Mouse (Mus musculus): Measurements from ENCODE around the gene Myo1d. TPM values are rescaled to one million over a fixed set of nuclear protein-coding genes. Genes with fewer than 3 reads are reported as not detected.

Myo1d gene
- polyA plus RNA-seq, 1 experiment from 2014 or later, result 11.3 TPM

DNA sequence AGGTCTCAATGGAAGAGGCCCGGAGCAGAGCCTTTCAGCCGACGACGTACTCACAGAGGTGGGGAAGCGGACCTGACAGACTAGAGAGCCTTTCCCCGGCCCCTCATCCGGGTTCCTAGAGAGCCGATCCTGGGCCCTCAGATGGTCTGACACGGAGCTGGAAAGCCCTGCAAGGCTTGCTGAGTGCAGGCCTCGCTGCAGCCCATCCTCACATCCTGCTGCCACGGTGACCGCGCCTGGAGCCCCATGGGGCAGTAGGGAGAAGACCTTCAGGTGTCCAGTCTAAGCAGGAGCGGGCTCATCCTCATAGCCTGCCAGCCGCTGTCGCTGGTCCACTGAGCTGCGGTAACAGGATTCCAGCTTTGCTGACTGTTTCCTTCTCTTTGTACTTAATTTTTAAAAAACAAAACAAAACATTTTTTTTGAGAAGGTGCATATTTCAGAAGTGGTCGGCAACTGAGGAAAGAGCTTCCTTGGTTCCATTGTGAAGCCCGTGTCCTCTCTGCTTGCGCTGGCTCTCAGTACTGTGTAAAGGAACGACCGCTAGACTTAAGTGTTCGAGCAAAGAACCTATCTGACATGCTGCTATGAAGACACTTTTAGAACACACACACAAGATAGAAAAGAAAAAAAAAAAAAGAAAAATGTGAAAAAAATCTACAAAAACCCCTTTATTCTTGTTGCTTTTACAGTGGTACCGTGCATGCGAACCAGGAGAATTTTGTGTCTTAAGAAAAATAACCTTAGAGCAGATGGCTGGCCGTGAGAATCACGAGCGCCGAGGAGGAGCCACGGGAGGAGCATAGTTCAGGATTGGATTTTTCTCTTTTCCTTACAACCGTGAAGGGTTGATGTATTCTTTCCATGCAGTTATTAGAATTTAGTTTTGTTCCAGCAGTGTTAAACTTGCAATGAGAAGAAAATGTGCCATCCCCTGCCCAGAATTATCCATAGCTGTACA, 299.6 kb downstream of the Myo1d start:
- Histone ChIP-seq H3K9me3 (replicated peaks) (no peaks in the 10 kb centered on the region), H3K9ac (no peak overlapping the region), H3K27me3 (replicated peaks) (peaks cover 28% of the 10 kb centered on the region), H3K4me2 (no peak overlapping the region), H3K4me3 (no peak overlapping the region), H3K4me1 (replicated peaks) (peaks cover 11% of the 10 kb centered on the region), H3K27ac (ENCODE audit: poor library complexity, severe bottlenecking) (no peak overlapping the region), H3K36me3 (peaks cover 6% of the 10 kb centered on the region; the same call in 1 of the 2 replicates)
- WGBS, result 83% methylated on average over 31 of the region's 31 CpGs
- ATAC-seq (ENCODE audit: insufficient number of reproducible peaks, low FRiP score), result no peak

DNA sequence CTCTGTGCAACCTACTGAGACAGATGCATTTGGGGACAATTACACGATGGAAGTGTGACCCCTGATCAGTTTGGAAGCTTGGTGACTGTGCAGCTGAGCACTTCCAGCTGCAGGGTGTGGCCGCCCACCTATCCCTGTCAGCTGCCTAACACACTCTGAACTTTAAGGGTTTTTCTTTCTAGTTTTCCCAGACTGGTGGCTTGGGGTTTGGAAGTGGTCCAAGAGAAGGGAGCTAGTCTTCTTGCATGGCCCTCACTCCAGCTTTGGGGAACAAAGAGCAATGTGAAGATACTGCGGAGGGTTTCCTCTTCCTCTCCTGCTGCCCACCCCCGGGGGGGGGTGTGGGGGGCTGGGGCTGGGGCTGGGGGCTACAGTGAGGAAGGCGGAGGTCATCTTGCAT, 300.4 kb downstream of the Myo1d start:
- H3K4me1 ChIP-seq (replicated peaks), result peaks cover 9% of the 10 kb centered on the region
- H3K9me3 ChIP-seq (replicated peaks), result no peaks in the 10 kb centered on the region
- peaks cover 6% of the 10 kb centered on the region; the same call in 1 of the 2 replicates for H3K36me3 ChIP-seq
- H3K9ac ChIP-seq, result no peak overlapping the region
- H3K27me3 ChIP-seq (replicated peaks), result peaks cover 26% of the 10 kb centered on the region
- no peak overlapping the region for H3K4me3 ChIP-seq
- 71% methylated on average over 5 of the region's 5 CpGs for WGBS
- no peak for ATAC-seq (ENCODE audit: insufficient number of reproducible peaks, low FRiP score)
- H3K4me2 ChIP-seq, result no peak overlapping the region
- H3K27ac ChIP-seq (ENCODE audit: poor library complexity, severe bottlenecking), result no peak overlapping the region

DNA sequence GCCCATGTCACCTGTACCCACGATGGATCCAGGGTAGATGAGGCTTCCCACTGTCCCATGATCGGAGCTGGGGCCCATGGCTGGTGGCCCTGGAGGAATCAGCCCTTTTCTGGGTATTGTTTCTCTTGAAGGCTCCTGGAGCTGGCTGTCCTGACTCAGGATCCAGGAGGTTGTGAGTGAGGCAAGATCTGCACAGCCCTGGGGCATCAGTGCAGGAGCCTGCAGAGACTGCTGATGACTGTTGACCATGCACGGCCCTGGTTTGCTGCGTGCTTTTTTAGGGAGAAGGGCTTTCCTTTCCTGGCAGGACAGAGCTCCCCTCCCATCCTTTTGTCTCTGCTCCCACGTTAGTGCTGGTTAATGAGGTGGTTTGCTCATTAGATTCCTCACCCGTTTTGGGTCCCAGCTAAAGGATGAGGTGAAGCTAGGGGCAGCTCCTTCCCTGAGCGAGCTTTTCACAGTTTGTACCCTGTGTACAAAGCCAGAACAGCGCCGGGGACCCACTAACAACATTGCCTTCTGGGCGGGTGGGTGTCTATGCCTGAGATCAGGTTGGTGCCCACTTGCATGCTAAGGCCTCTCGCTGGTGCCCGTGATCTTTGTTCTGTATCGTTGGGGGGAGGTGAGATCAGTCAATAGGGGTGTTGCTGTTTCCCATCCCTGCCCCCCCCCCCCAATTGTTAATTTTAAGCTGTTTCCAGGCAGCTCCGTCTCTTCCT, 301.0 kb downstream of the Myo1d start:
- no peak for ATAC-seq (ENCODE audit: insufficient number of reproducible peaks, low FRiP score)
- peaks cover 9% of the 10 kb centered on the region for H3K4me1 ChIP-seq (replicated peaks)
- no peak overlapping the region for H3K27ac ChIP-seq (ENCODE audit: poor library complexity, severe bottlenecking)
- no peak overlapping the region for H3K4me3 ChIP-seq
- peaks cover 7% of the 10 kb centered on the region; the same call in 1 of the 2 replicates for H3K36me3 ChIP-seq
- no peak overlapping the region for H3K4me2 ChIP-seq
- no peaks in the 10 kb centered on the region for H3K9me3 ChIP-seq (replicated peaks)
- 74% methylated on average over 14 of the region's 14 CpGs for WGBS
- H3K9ac ChIP-seq, result no peak overlapping the region
- H3K27me3 ChIP-seq (replicated peaks), result peaks cover 20% of the 10 kb centered on the region

DNA sequence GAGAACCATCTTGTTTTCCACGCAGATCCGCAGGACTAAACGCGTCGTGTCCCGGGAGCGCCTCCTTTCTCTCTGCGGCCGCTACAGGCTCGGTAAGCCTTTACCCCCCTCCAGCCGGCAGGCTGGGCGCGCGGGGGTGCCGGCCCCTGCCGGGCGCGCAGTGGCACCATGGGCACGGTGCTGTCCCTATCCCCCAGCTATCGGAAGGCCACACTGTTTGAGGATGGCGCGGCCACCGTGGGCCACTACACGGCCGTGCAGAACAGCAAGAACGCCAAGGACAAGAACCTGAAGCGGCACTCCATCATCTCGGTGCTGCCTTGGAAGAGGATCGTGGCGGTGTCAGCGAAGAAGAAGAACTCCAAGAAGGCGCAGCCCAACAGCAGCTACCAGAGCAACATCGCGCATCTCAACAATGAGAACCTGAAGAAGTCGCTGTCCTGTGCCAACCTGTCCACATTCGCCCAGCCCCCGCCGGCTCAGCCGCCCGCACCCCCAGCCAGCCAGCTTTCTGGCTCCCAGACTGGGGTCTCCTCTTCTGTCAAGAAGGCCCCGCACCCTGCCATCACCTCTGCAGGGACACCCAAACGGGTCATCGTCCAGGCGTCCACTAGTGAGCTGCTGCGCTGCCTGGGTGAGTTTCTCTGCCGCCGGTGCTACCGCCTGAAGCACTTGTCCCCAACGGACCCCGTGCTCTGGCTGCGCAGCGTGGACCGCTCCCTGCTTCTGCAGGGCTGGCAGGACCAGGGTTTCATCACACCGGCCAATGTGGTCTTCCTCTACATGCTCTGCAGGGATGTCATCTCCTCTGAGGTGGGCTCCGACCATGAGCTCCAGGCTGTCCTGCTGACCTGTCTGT, 302.3 kb downstream of the Myo1d start:
- Histone ChIP-seq H3K27me3 (replicated peaks) (peaks cover 18% of the 10 kb centered on the region), H3K9ac (peak overlapping the region; percentile 59), H3K4me2 (peak overlapping the region; percentile 93), H3K4me3 (peak overlapping the region; percentile 64), H3K9me3 (replicated peaks) (no peaks in the 10 kb centered on the region), H3K4me1 (replicated peaks) (peaks cover 9% of the 10 kb centered on the region), H3K36me3 (peaks cover 17% of the 10 kb centered on the region), H3K27ac (ENCODE audit: poor library complexity, severe bottlenecking) (peak overlapping the region; percentile 17; the same call in 1 of the 2 replicates)
- ATAC-seq (ENCODE audit: insufficient number of reproducible peaks, low FRiP score), result 0 out of 2 replicates have a peak, but pooled peaks have one; percentile 10
- WGBS, result 21% methylated on average over 47 of the region's 55 CpGs

DNA sequence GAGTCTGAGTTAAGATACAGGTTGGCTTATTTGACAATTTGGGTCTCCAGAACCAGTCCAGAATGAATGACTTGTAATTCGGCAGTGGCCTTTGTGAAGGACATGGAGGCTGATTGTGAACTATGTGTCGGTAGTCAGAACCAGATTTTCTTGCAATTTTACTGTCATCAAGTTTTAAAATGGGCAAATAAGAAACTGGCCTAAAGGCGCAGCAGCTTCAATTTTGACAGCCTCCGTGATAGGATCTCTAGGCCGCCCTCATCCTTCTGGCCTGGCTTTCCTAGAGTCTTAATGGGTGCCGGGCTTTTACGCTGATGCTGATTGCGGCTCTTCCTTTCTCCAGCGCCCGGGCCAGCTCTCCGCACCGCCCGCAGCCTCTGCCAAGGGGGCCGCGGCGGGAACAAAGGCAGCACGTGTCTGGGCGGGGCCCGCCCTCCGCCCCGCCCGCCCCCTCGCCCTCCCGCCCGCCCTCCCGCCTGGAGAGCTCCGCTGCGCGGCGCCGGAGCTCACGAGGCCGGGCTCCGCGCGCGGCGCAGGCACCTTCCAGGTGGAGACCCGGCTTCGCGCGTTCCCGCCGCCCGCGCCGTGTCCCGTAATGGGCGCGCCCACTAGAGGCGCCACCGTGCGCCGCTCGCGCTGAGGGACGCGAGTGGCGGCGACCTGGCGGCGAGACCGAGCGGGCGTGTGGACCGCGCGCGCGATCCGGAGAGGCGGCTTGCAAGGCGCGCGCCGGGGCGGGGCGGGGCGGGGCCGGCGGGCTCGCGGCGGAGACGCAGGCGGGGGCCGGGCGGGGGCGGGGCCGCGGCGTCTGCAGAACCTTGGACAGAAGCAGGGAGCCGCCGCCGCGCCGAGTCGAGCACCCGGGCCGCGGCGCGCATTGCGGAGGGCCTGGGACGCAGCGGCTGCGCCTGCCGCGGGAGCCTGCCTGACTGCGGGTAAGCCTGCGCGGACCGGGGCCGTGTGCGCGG, 303.3 kb downstream of the Myo1d start, which contains the start of gene Cdk5r1:
TSS of gene Cdk5r1 (plus strand) at position 802 of the 968 bp plus-strand sequence.
- Histone ChIP-seq H3K27ac (ENCODE audit: poor library complexity, severe bottlenecking) (peak within 1 kb of the TSS; percentile 17; the same call in 1 of the 2 replicates), H3K27me3 (replicated peaks) (peaks cover 18% of the 10 kb centered on the region), H3K4me1 (replicated peaks) (peaks cover 9% of the 10 kb centered on the region), H3K36me3 (peaks cover 25% of the 10 kb centered on the region), H3K9ac (peak within 1 kb of the TSS; percentile 59), H3K4me3 (peak within 1 kb of the TSS; percentile 64), H3K9me3 (replicated peaks) (no peaks in the 10 kb centered on the region), H3K4me2 (peak within 1 kb of the TSS; percentile 93)
- ATAC-seq (ENCODE audit: insufficient number of reproducible peaks, low FRiP score), result peak; percentile 88
- 1% methylated on average over 101 of the region's 116 CpGs for WGBS

DNA sequence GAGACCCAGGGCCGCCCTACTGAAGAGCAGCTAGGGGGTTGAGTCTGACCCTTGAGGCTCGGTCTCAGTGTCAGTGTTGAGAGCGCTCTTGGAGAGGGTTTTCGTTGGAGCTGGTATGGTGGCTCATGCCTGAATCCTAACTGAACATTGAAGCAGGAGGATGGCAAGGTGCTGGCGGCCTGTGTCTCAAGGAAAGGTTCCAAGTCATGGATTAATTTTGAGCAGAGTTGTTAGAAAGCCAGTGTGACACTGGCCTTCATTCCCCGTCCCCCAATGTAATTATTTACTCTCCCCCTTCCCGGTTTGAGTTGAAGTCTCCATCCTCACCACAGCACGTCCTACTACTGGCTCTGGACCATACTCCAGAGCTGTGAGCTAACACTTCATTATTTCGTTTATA, 304.3 kb downstream of the Myo1d start:
- Histone ChIP-seq H3K36me3 (peaks cover 35% of the 10 kb centered on the region), H3K4me1 (replicated peaks) (peaks cover 9% of the 10 kb centered on the region), H3K4me2 (no peak overlapping the region), H3K4me3 (no peak overlapping the region), H3K27ac (ENCODE audit: poor library complexity, severe bottlenecking) (no peak overlapping the region), H3K9me3 (replicated peaks) (no peaks in the 10 kb centered on the region), H3K27me3 (replicated peaks) (peaks cover 18% of the 10 kb centered on the region), H3K9ac (no peak overlapping the region)
- no peak for ATAC-seq (ENCODE audit: insufficient number of reproducible peaks, low FRiP score)
- WGBS, result 81% methylated on average over 9 of the region's 9 CpGs

DNA sequence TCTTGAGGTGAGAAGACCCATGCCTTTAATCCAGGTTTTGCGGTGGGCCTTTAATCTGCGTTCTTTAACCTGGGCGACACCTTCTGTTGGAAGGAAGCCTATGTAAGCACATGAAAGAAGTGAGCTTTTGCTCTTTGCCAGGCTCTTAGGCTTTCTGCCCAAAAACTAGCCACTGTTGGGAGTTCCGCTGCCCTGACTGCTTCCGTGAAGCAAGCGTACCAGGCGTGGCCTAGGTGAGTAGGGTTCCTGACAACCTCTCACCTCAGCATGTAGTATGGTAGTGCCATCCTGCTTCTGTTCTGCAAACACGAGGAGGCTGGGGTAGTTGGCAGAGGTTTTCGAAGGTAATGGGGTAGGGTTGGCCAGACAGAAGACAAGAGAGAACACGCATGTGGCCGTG, 305.0 kb downstream of the Myo1d start:
- Histone ChIP-seq H3K27ac (ENCODE audit: poor library complexity, severe bottlenecking) (no peak overlapping the region), H3K4me1 (replicated peaks) (peaks cover 9% of the 10 kb centered on the region), H3K27me3 (replicated peaks) (peaks cover 18% of the 10 kb centered on the region), H3K9me3 (replicated peaks) (no peaks in the 10 kb centered on the region), H3K36me3 (peaks cover 39% of the 10 kb centered on the region), H3K4me3 (no peak overlapping the region), H3K4me2 (no peak overlapping the region), H3K9ac (no peak overlapping the region)
- ATAC-seq (ENCODE audit: insufficient number of reproducible peaks, low FRiP score), result no peak
- WGBS, result 90% methylated on average over 11 of the region's 11 CpGs

DNA sequence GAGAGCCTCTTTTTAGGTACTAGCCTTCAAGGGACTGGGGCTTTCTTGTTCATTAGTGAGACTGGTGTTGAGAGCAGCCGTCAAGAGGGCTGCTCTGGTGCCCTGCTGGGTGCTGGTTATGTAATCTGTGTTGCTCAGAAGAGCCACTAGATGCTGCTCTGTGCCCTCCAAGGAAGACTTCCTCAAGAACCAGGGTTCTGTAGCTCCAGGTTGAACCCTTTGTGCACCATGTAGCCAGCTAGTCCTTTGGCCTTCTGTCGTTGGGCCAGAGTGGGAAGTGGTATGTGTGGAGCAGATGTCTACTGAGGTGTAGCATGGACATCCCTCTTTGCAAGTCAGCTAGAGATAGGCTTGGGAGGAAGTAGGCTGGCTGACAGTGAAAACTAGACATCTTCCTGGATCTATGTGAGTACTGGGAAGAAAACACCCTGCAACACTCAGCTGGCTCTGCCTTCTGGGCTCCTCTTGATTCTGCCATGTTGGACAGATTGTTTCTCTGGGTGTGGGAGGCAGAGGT, 305.6 kb downstream of the Myo1d start:
- 64% methylated on average over 2 of the region's 2 CpGs for WGBS
- ATAC-seq (ENCODE audit: insufficient number of reproducible peaks, low FRiP score), result no peak

DNA sequence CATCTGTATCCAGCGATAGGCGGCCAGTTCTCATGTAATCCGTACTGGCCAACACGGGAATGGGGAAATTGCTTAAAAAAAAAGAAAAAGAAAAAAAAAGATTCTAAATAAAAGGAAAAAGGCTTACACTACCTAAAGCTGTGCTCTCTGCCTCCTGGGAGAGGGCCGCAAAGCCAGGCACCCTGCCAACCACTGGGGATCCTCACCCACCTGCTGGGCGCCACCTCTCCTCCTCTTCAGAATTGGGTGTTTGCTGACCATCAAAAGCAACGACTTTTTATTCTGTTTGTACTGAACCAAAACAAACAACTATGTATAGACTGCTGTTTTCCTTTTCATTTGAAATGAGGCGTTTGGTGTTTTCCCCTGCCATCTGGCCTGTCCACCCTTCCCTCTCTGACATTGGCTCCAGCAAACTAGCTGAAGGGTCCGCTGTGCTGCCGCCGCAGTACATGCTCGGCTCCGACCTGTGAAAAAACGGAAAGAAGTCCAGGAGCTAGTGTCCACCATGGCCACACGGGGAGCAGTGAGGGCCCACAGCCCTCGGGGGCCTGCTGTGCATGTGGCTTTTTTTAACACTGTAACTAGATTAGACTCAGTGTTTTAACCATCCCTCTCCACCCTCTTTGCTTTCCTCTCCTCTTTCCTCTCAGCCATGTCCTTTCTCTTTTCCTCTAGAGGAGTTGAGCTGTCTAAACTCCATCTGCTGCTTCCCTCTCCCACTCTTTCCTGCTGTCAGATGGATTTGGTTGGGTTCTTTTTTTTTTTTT, 307.8 kb downstream of the Myo1d start:
- H3K4me3 ChIP-seq, result no peak overlapping the region
- H3K4me2 ChIP-seq, result no peak overlapping the region
- no peak for ATAC-seq (ENCODE audit: insufficient number of reproducible peaks, low FRiP score)
- no peaks in the 10 kb centered on the region for H3K9me3 ChIP-seq (replicated peaks)
- no peak overlapping the region for H3K9ac ChIP-seq
- WGBS, result 84% methylated on average over 16 of the region's 16 CpGs
- H3K27me3 ChIP-seq (replicated peaks), result no peaks in the 10 kb centered on the region
- peaks cover 63% of the 10 kb centered on the region for H3K36me3 ChIP-seq
- H3K4me1 ChIP-seq (replicated peaks), result no peaks in the 10 kb centered on the region
- no peak overlapping the region for H3K27ac ChIP-seq (ENCODE audit: poor library complexity, severe bottlenecking)

More for the DNA sequence above, 305.6 kb downstream of the Myo1d start:
- peaks cover 14% of the 10 kb centered on the region for H3K27me3 ChIP-seq (replicated peaks)
- no peaks in the 10 kb centered on the region for H3K9me3 ChIP-seq (replicated peaks)
- H3K36me3 ChIP-seq, result peaks cover 42% of the 10 kb centered on the region
- peaks cover 9% of the 10 kb centered on the region for H3K4me1 ChIP-seq (replicated peaks)
- no peak overlapping the region for H3K4me2 ChIP-seq
- H3K27ac ChIP-seq (ENCODE audit: poor library complexity, severe bottlenecking), result no peak overlapping the region
- no peak overlapping the region for H3K4me3 ChIP-seq
- H3K9ac ChIP-seq, result no peak overlapping the region
